Mouse (Mus musculus) MEL (cell line): ENCODE measurements at regions not wholly inside any gene's neighbourhood (a gene's known extent, or its start where the extent isn't known, plus 50 kb on each side); places are given as distances from the start of the nearest gene placed in this dataset.

Source experiments
- DNase-seq: peaks from one replicate; pipeline ENCODE4 v3.0.0; 2011; ENCODE audit warnings: low read depth, low spot score
- H3K27ac ChIP-seq: 2 replicates; pipeline ENCODE4 v1.5.1; 2012; ENCODE audit warnings: low read depth, mild to moderate bottlenecking, control low read depth, low read length, moderate library complexity; ENCODE audit not compliant: control insufficient read depth
- H3K27me3 ChIP-seq, 2 experiments: fragments of 150-350 bp in 1 of 2; sonication (generic) in 1 of 2; 2 replicates each; pipeline ENCODE4 v1.6.1; 2012; ENCODE audit warnings: low read length in 2 of 2, mild to moderate bottlenecking in 2 of 2, improper control_type of control experiment in 1 of 2, moderate library complexity in 1 of 2; ENCODE audit not compliant: insufficient read depth in 2 of 2, control insufficient read depth in 1 of 2
- H3K36me3 ChIP-seq, 2 experiments: 2 replicates each; pipeline ENCODE4 v1.6.1; 2012 to 2014; ENCODE audit warnings: low read length in 2 of 2, improper control_type of control experiment in 1 of 2, inconsistent platforms in 1 of 2, mild to moderate bottlenecking in 1 of 2; ENCODE audit not compliant: insufficient read depth in 2 of 2, control insufficient read depth in 1 of 2
- H3K4me1 ChIP-seq, 2 experiments: fragments of 150-350 bp in 1 of 2; sonication (generic) in 1 of 2; 2 replicates each; pipeline ENCODE4 v1.6.1; 2012; ENCODE audit warnings: low read length in 2 of 2, improper control_type of control experiment in 1 of 2, mild to moderate bottlenecking in 1 of 2; ENCODE audit not compliant: insufficient read depth in 2 of 2, control insufficient read depth in 1 of 2
- H3K4me3 ChIP-seq, 2 experiments: fragments of 150-350 bp in 1 of 2; sonication (generic) in 1 of 2; 2 replicates each; pipeline ENCODE4 v1.5.1; 2012; ENCODE audit warnings: low read depth in 2 of 2, low read length in 2 of 2, mild to moderate bottlenecking in 2 of 2, moderate library complexity in 2 of 2, control low read depth in 1 of 2, improper control_type of control experiment in 1 of 2; ENCODE audit not compliant: control insufficient read depth in 1 of 2, insufficient read depth in 1 of 2
- H3K79me2 ChIP-seq: 2 replicates; pipeline ENCODE4 v1.6.1; 2012; ENCODE audit warnings: mild to moderate bottlenecking, low read length, moderate library complexity; ENCODE audit not compliant: control insufficient read depth, poor library complexity, insufficient read depth
- H3K9ac ChIP-seq: 2 replicates; pipeline ENCODE4 v1.6.1; 2012; ENCODE audit warnings: low read depth, mild to moderate bottlenecking, control low read depth, low read length, moderate library complexity; ENCODE audit not compliant: control insufficient read depth, poor library complexity, severe bottlenecking
- H3K9me3 ChIP-seq: fragments of 150-350 bp; sonication (generic); replicated peaks from 2 replicates; pipeline ENCODE4 v1.6.1; 2012; ENCODE audit warnings: mild to moderate bottlenecking, low read length, improper control_type of control experiment, moderate library complexity; ENCODE audit not compliant: insufficient read depth
- BHLHE40 ChIP-seq: IDR thresholded peaks from 2 replicates; pipeline ENCODE4 v1.6.1; 2012; ENCODE audit warnings: low read depth, mild to moderate bottlenecking, inconsistent platforms, low read length, improper control_type of control experiment, borderline replicate concordance
- CTCF ChIP-seq, 3 experiments: IDR thresholded peaks in 2 of 3; conservative IDR thresholded peaks in 1 of 3; 2 replicates each; pipeline ENCODE4 v1.5.1; 2011 to 2012; ENCODE audit warnings: low read length in 3 of 3, low read depth in 2 of 3, mild to moderate bottlenecking in 2 of 3, improper control_type of control experiment in 1 of 3, inconsistent platforms in 1 of 3, mixed read lengths in 1 of 3, moderate library complexity in 1 of 3; ENCODE audit not compliant: control insufficient read depth in 1 of 3, insufficient read depth in 1 of 3, poor library complexity in 1 of 3, severe bottlenecking in 1 of 3
- ELF1 ChIP-seq: IDR thresholded peaks from 2 replicates; pipeline ENCODE4 v1.6.1; 2014; ENCODE audit warnings: low read depth, mild to moderate bottlenecking, inconsistent platforms, low read length, improper control_type of control experiment, moderate library complexity
- ETS1 ChIP-seq: IDR thresholded peaks from 2 replicates; pipeline ENCODE4 v1.6.1; 2012; ENCODE audit warnings: low read depth, mild to moderate bottlenecking, inconsistent platforms, low read length, improper control_type of control experiment, moderate library complexity
- GABPA ChIP-seq: IDR thresholded peaks from 2 replicates; pipeline ENCODE4 v1.6.1; 2012; ENCODE audit warnings: low read depth, mild to moderate bottlenecking, inconsistent platforms, low read length, improper control_type of control experiment, moderate library complexity
- JUND ChIP-seq: IDR thresholded peaks from 2 replicates; pipeline ENCODE4 v1.6.1; 2011; ENCODE audit warnings: low read depth, mild to moderate bottlenecking, improper control_type of control experiment, low read length
- KAT2A ChIP-seq: conservative IDR thresholded peaks from 2 replicates; pipeline ENCODE4 v1.6.1; 2012; ENCODE audit warnings: low read depth, low read length, improper control_type of control experiment, inconsistent platforms
- MAX ChIP-seq: IDR thresholded peaks from 2 replicates; pipeline ENCODE4 v1.6.1; 2011; ENCODE audit warnings: low read length, improper control_type of control experiment
- MYB ChIP-seq: IDR thresholded peaks from 2 replicates; pipeline ENCODE4 v1.6.1; 2011; ENCODE audit warnings: mild to moderate bottlenecking, low read depth, low read length, improper control_type of control experiment
- MYC ChIP-seq: IDR thresholded peaks from 2 replicates; pipeline ENCODE4 v1.6.1; 2011; ENCODE audit warnings: low read depth, mild to moderate bottlenecking, low read length, improper control_type of control experiment, moderate library complexity
- NRF1 ChIP-seq: IDR thresholded peaks from 2 replicates; pipeline ENCODE4 v1.6.1; 2014; ENCODE audit warnings: low read depth, mild to moderate bottlenecking, inconsistent platforms, low read length, improper control_type of control experiment, moderate library complexity; ENCODE audit not compliant: poor library complexity, insufficient read depth, severe bottlenecking
- POLR2A ChIP-seq, 2 experiments: IDR thresholded peaks; 2 replicates each; pipeline ENCODE4 v1.6.1; 2011 to 2012; ENCODE audit warnings: low read length in 2 of 2, mild to moderate bottlenecking in 2 of 2, control low read depth in 1 of 2, improper control_type of control experiment in 1 of 2, low read depth in 1 of 2, moderate library complexity in 1 of 2; ENCODE audit not compliant: control insufficient read depth in 1 of 2, insufficient read depth in 1 of 2, poor library complexity in 1 of 2
- POLR2AphosphoS2 ChIP-seq: IDR thresholded peaks from 2 replicates; pipeline ENCODE4 v1.6.1; 2011; ENCODE audit warnings: low read length, improper control_type of control experiment
- POLR2AphosphoS5 ChIP-seq: IDR thresholded peaks from 2 replicates; pipeline ENCODE4 v1.6.1; 2012; ENCODE audit warnings: low read depth, borderline replicate concordance, mild to moderate bottlenecking, inconsistent platforms, low read length, moderate library complexity, mixed read lengths
- RAD21 ChIP-seq: IDR thresholded peaks from 2 replicates; pipeline ENCODE4 v1.6.1; 2011; ENCODE audit warnings: mild to moderate bottlenecking, low read depth, low read length, improper control_type of control experiment
- SMC3 ChIP-seq: IDR thresholded peaks from 2 replicates; pipeline ENCODE4 v1.6.1; 2011; ENCODE audit warnings: low read depth, low read length, improper control_type of control experiment
- TCF12 ChIP-seq: IDR thresholded peaks from 2 replicates; pipeline ENCODE4 v1.6.1; 2014; ENCODE audit warnings: low read depth, mild to moderate bottlenecking, inconsistent platforms, low read length, improper control_type of control experiment, moderate library complexity
- USF1 ChIP-seq: IDR thresholded peaks from 2 replicates; pipeline ENCODE4 v1.6.1; 2014; ENCODE audit warnings: low read depth, mild to moderate bottlenecking, inconsistent platforms, low read length, improper control_type of control experiment, moderate library complexity
- USF2 ChIP-seq, 2 experiments: IDR thresholded peaks; 2 replicates each; pipeline ENCODE4 v1.6.1; 2011 to 2012; ENCODE audit warnings: improper control_type of control experiment in 2 of 2, low read length in 2 of 2, borderline replicate concordance in 1 of 2, inconsistent platforms in 1 of 2, low read depth in 1 of 2, mild to moderate bottlenecking in 1 of 2; ENCODE audit not compliant: insufficient read depth in 1 of 2
- ZC3H11A ChIP-seq: IDR thresholded peaks from 2 replicates; pipeline ENCODE4 v1.6.1; 2012; ENCODE audit warnings: low read depth, mild to moderate bottlenecking, inconsistent platforms, low read length, improper control_type of control experiment
- ZKSCAN1 ChIP-seq: IDR thresholded peaks from 2 replicates; pipeline ENCODE4 v1.6.1; 2012; ENCODE audit warnings: low read depth, mild to moderate bottlenecking, inconsistent platforms, low read length, improper control_type of control experiment, moderate library complexity
- ZMIZ1 ChIP-seq: IDR thresholded peaks from 2 replicates; pipeline ENCODE4 v1.6.1; 2012; ENCODE audit warnings: low read depth, mild to moderate bottlenecking, inconsistent platforms, low read length, improper control_type of control experiment, moderate library complexity

GRCm38 (mm10) chr10:113027300-113027699 is 98.5 kb upstream of the Atxn7l3b start:
- TF ChIP-seq POLR2A (IDR thresholded peaks at IDR 0.05; ENCODE audit: control insufficient read depth in 1 of 2, insufficient read depth in 1 of 2, low read depth in 1 of 2, low read length in 2 of 2, poor library complexity in 1 of 2) (no peak), TCF12 (no peak), SMC3 (peak; percentile 81), BHLHE40 (no peak), NRF1 (no peak), USF2 (IDR thresholded peaks at IDR 0.05; ENCODE audit: borderline replicate concordance in 1 of 2, insufficient read depth in 1 of 2, low read depth in 1 of 2, low read length in 2 of 2) (no peak), ZC3H11A (peak; percentile 55; the same call in 1 of the 2 replicates), GABPA (no peak), USF1 (no peak), JUND (no peak), ZMIZ1 (no peak), RAD21 (peak; percentile 80), MYC (0 out of 2 replicates have a peak, but pooled peaks have one; percentile 22), CTCF (IDR thresholded peaks at IDR 0.05 in 2 of 3, conservative IDR thresholded peaks at IDR 0.05 in 1 of 3; ENCODE audit: control insufficient read depth in 1 of 3, insufficient read depth in 1 of 3, low read depth in 2 of 3, low read length in 3 of 3, poor library complexity in 1 of 3, severe bottlenecking in 1 of 3) (peak in 2 of 3 experiments; percentile 36 to 71; a peak in 4 of 6 replicates), POLR2AphosphoS2 (no peak), ZKSCAN1 (no peak), ETS1 (no peak), POLR2AphosphoS5 (no peak), MAX (no peak)
- TF ChIP-seq, all 39 proteins: peak for 5
- H3K4me3 ChIP-seq = no peak overlapping the region
- H3K36me3 ChIP-seq = no peaks in the 10 kb centered on the region
- no peak overlapping the region for H3K9ac ChIP-seq
- no peaks in the 10 kb centered on the region for H3K9me3 ChIP-seq
- H3K27me3 ChIP-seq = no peaks in the 10 kb centered on the region
- H3K79me2 ChIP-seq = no peaks in the 10 kb centered on the region
- DNase-seq = peak; percentile 59
- no peaks in the 10 kb centered on the region for H3K4me1 ChIP-seq
- no peak overlapping the region for H3K27ac ChIP-seq

DNA sequence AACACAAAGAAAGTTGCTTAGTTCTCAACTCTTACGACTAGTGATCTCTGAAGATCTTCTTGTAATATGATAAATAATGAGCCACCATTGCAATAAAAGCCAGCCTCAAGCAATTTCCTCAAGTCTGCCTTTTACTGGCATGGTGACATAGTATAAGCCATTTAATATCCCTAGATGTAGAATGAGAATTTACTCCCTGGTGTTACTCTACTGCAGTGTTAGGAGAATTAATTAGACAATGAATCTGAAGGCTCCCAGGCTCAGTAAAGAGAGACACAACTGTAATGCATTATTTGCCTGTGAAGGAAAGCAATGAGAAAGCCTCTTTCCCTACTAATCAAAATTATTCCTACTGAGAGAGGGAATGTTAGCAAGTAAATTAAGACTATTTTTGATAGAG is 95.8 kb upstream of the Atxn7l3b start:
- TF ChIP-seq MYB (no peak), ZMIZ1 (no peak), POLR2AphosphoS2 (no peak), ELF1 (no peak), KAT2A (no peak), BHLHE40 (no peak)
- H3K9me3 ChIP-seq = no peaks in the 10 kb centered on the region
- no peaks in the 10 kb centered on the region for H3K79me2 ChIP-seq
- no peaks in the 10 kb centered on the region for H3K27me3 ChIP-seq
- H3K9ac ChIP-seq = no peak overlapping the region
- no peak overlapping the region for H3K27ac ChIP-seq
- no peak overlapping the region for H3K4me3 ChIP-seq
- no peaks in the 10 kb centered on the region for H3K36me3 ChIP-seq
- DNase-seq = no peak
- H3K4me1 ChIP-seq = no peaks in the 10 kb centered on the region
